Mouse (Mus musculus) CH12.LX (cell line): ENCODE data around the gene Pgm2l1. TPM values are rescaled to one million over a fixed set of nuclear protein-coding genes. Genes with fewer than 3 reads are reported as not detected.

Source experiments
- DNase-seq: peaks from one replicate; pipeline ENCODE4 v3.0.0-alpha.2; 2013; ENCODE audit errors: extremely low read depth
- H3K27ac ChIP-seq: 2 replicates; pipeline ENCODE4 v1.5.1; 2012; ENCODE audit warnings: low read depth, mild to moderate bottlenecking, control low read depth, moderate library complexity; ENCODE audit not compliant: insufficient read depth
- H3K27me3 ChIP-seq: replicated peaks from 2 replicates; pipeline ENCODE3; 2012; ENCODE audit warnings: inconsistent platforms
- H3K36me3 ChIP-seq, 2 experiments: replicated peaks in 1 of 2; 2 replicates each; pipeline versions ENCODE3 to v1.6.1; 2012; ENCODE audit warnings: inconsistent platforms in 1 of 2, low read length in 1 of 2, mild to moderate bottlenecking in 1 of 2, mixed read lengths in 1 of 2, moderate library complexity in 1 of 2; ENCODE audit not compliant: control insufficient read depth in 1 of 2, insufficient read depth in 1 of 2
- H3K4me1 ChIP-seq, 2 experiments: 2 replicates each; pipeline ENCODE4 v1.6.1; 2012; ENCODE audit warnings: inconsistent platforms in 1 of 2, moderate library complexity in 1 of 2; ENCODE audit not compliant: insufficient read depth in 2 of 2, control insufficient read depth in 1 of 2
- H3K4me2 ChIP-seq: 2 replicates; pipeline ENCODE4 v1.6.1; 2012; ENCODE audit warnings: low read depth, mild to moderate bottlenecking, control low read depth; ENCODE audit not compliant: poor library complexity, insufficient read depth, severe bottlenecking
- H3K4me3 ChIP-seq, 3 experiments: fragments of 150-350 bp in 1 of 3; sonication (generic) in 1 of 3; replicated peaks in 1 of 3; 2 replicates each; pipeline versions ENCODE3 to v1.5.1; 2011 to 2012; ENCODE audit warnings: low read depth in 2 of 3, low read length in 2 of 3, mild to moderate bottlenecking in 2 of 3, moderate library complexity in 2 of 3, control low read depth in 1 of 3, improper control_type of control experiment in 1 of 3, inconsistent platforms in 1 of 3, mixed read lengths in 1 of 3; ENCODE audit not compliant: poor library complexity in 1 of 3
- H3K79me2 ChIP-seq: replicated peaks from 2 replicates; pipeline ENCODE4 v1.6.1; 2012; ENCODE audit warnings: mild to moderate bottlenecking, moderate library complexity; ENCODE audit not compliant: control insufficient read depth, poor library complexity, insufficient read depth, severe bottlenecking; ENCODE audit errors: extremely low read depth
- H3K9ac ChIP-seq: 2 replicates; pipeline ENCODE4 v1.6.1; 2012; ENCODE audit warnings: low read depth, mild to moderate bottlenecking, control low read depth, moderate library complexity; ENCODE audit not compliant: insufficient read depth
- H3K9me3 ChIP-seq: replicated peaks from 2 replicates; pipeline ENCODE3; 2012; ENCODE audit warnings: low read length, inconsistent platforms, mixed read lengths
- CHD1 ChIP-seq: IDR thresholded peaks from 2 replicates; pipeline ENCODE4 v1.6.1; 2012; ENCODE audit warnings: low read depth, low read length, improper control_type of control experiment, inconsistent platforms
- ELF1 ChIP-seq: IDR thresholded peaks from 2 replicates; pipeline ENCODE4 v1.6.1; 2014; ENCODE audit warnings: low read depth, mild to moderate bottlenecking, inconsistent platforms, low read length, improper control_type of control experiment
- EP300 ChIP-seq: IDR thresholded peaks from 2 replicates; pipeline ENCODE4 v1.6.1; 2011; ENCODE audit warnings: low read length, improper control_type of control experiment
- GABPA ChIP-seq: IDR thresholded peaks from 2 replicates; pipeline ENCODE4 v1.6.1; 2012; ENCODE audit warnings: low read depth, low read length, improper control_type of control experiment, inconsistent platforms; ENCODE audit not compliant: insufficient replicate concordance
- HCFC1 ChIP-seq: IDR thresholded peaks from 2 replicates; pipeline ENCODE4 v1.6.1; 2012; ENCODE audit warnings: low read depth, mild to moderate bottlenecking, inconsistent platforms, low read length, improper control_type of control experiment
- IRF4 ChIP-seq: IDR thresholded peaks from 2 replicates; pipeline ENCODE4 v1.6.1; 2014; ENCODE audit warnings: low read depth, mild to moderate bottlenecking, inconsistent platforms, low read length, improper control_type of control experiment
- KAT2A ChIP-seq: IDR thresholded peaks from 2 replicates; pipeline ENCODE4 v1.6.1; 2012; ENCODE audit warnings: low read length, improper control_type of control experiment, inconsistent platforms; ENCODE audit not compliant: insufficient replicate concordance
- MAX ChIP-seq: IDR thresholded peaks from 2 replicates; pipeline ENCODE4 v1.6.1; 2011; ENCODE audit warnings: low read length, improper control_type of control experiment
- MAZ ChIP-seq: IDR thresholded peaks from 2 replicates; pipeline ENCODE4 v1.6.1; 2012; ENCODE audit warnings: low read depth, mild to moderate bottlenecking, inconsistent platforms, low read length, improper control_type of control experiment, moderate library complexity
- NRF1 ChIP-seq: IDR thresholded peaks from 2 replicates; pipeline ENCODE4 v1.6.1; 2014; ENCODE audit warnings: low read depth, mild to moderate bottlenecking, inconsistent platforms, low read length, improper control_type of control experiment, moderate library complexity
- PAX5 ChIP-seq: IDR thresholded peaks from 2 replicates; pipeline ENCODE4 v1.6.1; 2012; ENCODE audit warnings: low read length, inconsistent platforms, mixed read lengths
- POLR2A ChIP-seq: IDR thresholded peaks from 2 replicates; pipeline ENCODE4 v1.6.1; 2011; ENCODE audit warnings: low read depth, mild to moderate bottlenecking, improper control_type of control experiment, low read length
- POLR2AphosphoS2 ChIP-seq: IDR thresholded peaks from 2 replicates; pipeline ENCODE4 v1.6.1; 2011; ENCODE audit warnings: low read depth, low read length, improper control_type of control experiment
- RAD21 ChIP-seq: IDR thresholded peaks from 2 replicates; pipeline ENCODE4 v1.6.1; 2011; ENCODE audit warnings: low read depth, mild to moderate bottlenecking, low read length, improper control_type of control experiment, moderate library complexity
- SMC3 ChIP-seq: IDR thresholded peaks from 2 replicates; pipeline ENCODE4 v1.6.1; 2011; ENCODE audit warnings: low read depth, low read length, improper control_type of control experiment
- TCF12 ChIP-seq: IDR thresholded peaks from 2 replicates; pipeline ENCODE4 v1.6.1; 2014; ENCODE audit warnings: low read depth, mild to moderate bottlenecking, inconsistent platforms, low read length, improper control_type of control experiment
- USF2 ChIP-seq: conservative IDR thresholded peaks from 2 replicates; pipeline ENCODE4 v1.6.1; 2011; ENCODE audit warnings: low read depth, low read length, improper control_type of control experiment
- ZKSCAN1 ChIP-seq: IDR thresholded peaks from 2 replicates; pipeline ENCODE4 v1.6.1; 2012; ENCODE audit warnings: low read depth, inconsistent platforms, low read length, improper control_type of control experiment, borderline replicate concordance
- ZMIZ1 ChIP-seq: IDR thresholded peaks from 2 replicates; pipeline ENCODE4 v1.6.1; 2012; ENCODE audit warnings: low read depth, mild to moderate bottlenecking, inconsistent platforms, low read length, improper control_type of control experiment
- dilution Hi-C: fragments of 300-500 bp; cut with MboI; formaldehyde crosslinking; loops from 2 replicates; pipeline ENCODE4 v1.14.3; 2020; ENCODE audit warnings: low sequenced_read_pairs; ENCODE audit not compliant: extremely low pct_unique_long_range_greater_than_20kb, extremely low pct_ligation_motif_present
- in situ Hi-C: fragments of 300-500 bp; cut with MboI; formaldehyde crosslinking; loops from 3 replicates; pipeline ENCODE4 v1.14.3; 2019; ENCODE audit warnings: low sequenced_read_pairs, low pct_ligation_motif_present, low pct_unique_long_range_greater_than_20kb, mixed read lengths
- polyA plus RNA-seq: library from polyadenylated mRNA; unstranded; fragments of >175 nt; gene quantifications from 2 replicates; pipeline ENCODE4 v1.2.1, GENCODE M21; 2012; ENCODE audit warnings: low read depth; ENCODE audit not compliant: insufficient read length
- total RNA-seq, 2 experiments: library from RNA; depleted of rRNA; stranded (reverse); fragments of 300-350 nt in 1 of 2; fragments of >200 nt in 1 of 2; gene quantifications; 2 replicates each; pipeline ENCODE4 v1.2.3; 2012 to 2014

Gene Pgm2l1
- total and polyA plus RNA-seq, 3 experiments = 1.2 to 4.1 (median 3.4) TPM

GRCm38 (mm10) chr7:100238271-100238670 lies 11.1 kb downstream of the Pgm2l1 start:
- in situ Hi-C loops (no loop called here), dilution Hi-C loops (no loop called here)
- peaks cover 0 to 18% of the 10 kb centered on the region in 2 experiments; a peak in 2 of 4 replicates for H3K4me1 ChIP-seq
- no peaks in the 10 kb centered on the region for H3K9me3 ChIP-seq
- H3K79me2 ChIP-seq = no peaks in the 10 kb centered on the region
- no peak for DNase-seq
- TF ChIP-seq USF2 = no peak
- TF ChIP-seq POLR2A = no peak
- TF ChIP-seq, all 38 proteins: peak for 0
- Histone ChIP-seq H3K36me3 (no peaks in the 10 kb centered on the region), H3K27me3 (no peaks in the 10 kb centered on the region), H3K9ac (no peak overlapping the region), H3K4me3 (no peak overlapping the region), H3K27ac (no peak overlapping the region), H3K4me2 (no peak overlapping the region)

GRCm38 (mm10) chr7:100240601-100241000 lies 13.4 kb downstream of the Pgm2l1 start:
- in situ Hi-C loops = no loop called here

GRCm38 (mm10) chr7:100243007-100243406 lies 15.8 kb downstream of the Pgm2l1 start:
- H3K9me3 ChIP-seq = no peaks in the 10 kb centered on the region
- H3K4me1 ChIP-seq = peaks cover 0 to 4% of the 10 kb centered on the region in 2 experiments; a peak in 1 of 4 replicates
- H3K4me2 ChIP-seq = no peak overlapping the region
- no peak overlapping the region for H3K4me3 ChIP-seq
- TF ChIP-seq SMC3 = no peak
- TF ChIP-seq USF2 = no peak
- TF ChIP-seq POLR2A = no peak
- no peak for TF ChIP-seq NRF1
- no peak for TF ChIP-seq ZKSCAN1
- TF ChIP-seq MAX = no peak
- no peak for TF ChIP-seq HCFC1
- no peak for TF ChIP-seq PAX5
- no peak for TF ChIP-seq ELF1
- TF ChIP-seq EP300 = no peak
- TF ChIP-seq CHD1 = no peak
- TF ChIP-seq MAZ = no peak
- no peak for TF ChIP-seq IRF4
- H3K36me3 ChIP-seq = no peaks in the 10 kb centered on the region
- no peaks in the 10 kb centered on the region for H3K27me3 ChIP-seq
- H3K27ac ChIP-seq = no peak overlapping the region
- dilution Hi-C loops = no loop called here
- no peak for DNase-seq
- in situ Hi-C loops = no loop called here
- no peaks in the 10 kb centered on the region for H3K79me2 ChIP-seq
- no peak overlapping the region for H3K9ac ChIP-seq

More at GRCm38 (mm10) chr7:100240601-100241000, 13.4 kb downstream of the Pgm2l1 start:
- Histone ChIP-seq H3K27me3 (no peaks in the 10 kb centered on the region), H3K27ac (no peak overlapping the region), H3K36me3 (no peaks in the 10 kb centered on the region), H3K9me3 (no peaks in the 10 kb centered on the region), H3K4me2 (no peak overlapping the region), H3K9ac (no peak overlapping the region), H3K4me1 (peaks cover 0 to 4% of the 10 kb centered on the region in 2 experiments; a peak in 1 of 4 replicates), H3K79me2 (no peaks in the 10 kb centered on the region), H3K4me3 (no peak overlapping the region)
- no peak for DNase-seq
- dilution Hi-C loops = no loop called here
- TF ChIP-seq ZMIZ1 = no peak
- TF ChIP-seq GABPA = no peak
- TF ChIP-seq KAT2A = no peak
- no peak for TF ChIP-seq POLR2AphosphoS2
- no peak for TF ChIP-seq TCF12
- TF ChIP-seq RAD21 = no peak
- no peak for TF ChIP-seq EP300
